Mouse (Mus musculus): ENCODE measurements around the gene Gm29797. TPM values are rescaled to one million over a fixed set of nuclear protein-coding genes. Genes with fewer than 3 reads are reported as not detected.

Gene Gm29797
- total RNA-seq (2023) = not detected in 4 replicates

DNA sequence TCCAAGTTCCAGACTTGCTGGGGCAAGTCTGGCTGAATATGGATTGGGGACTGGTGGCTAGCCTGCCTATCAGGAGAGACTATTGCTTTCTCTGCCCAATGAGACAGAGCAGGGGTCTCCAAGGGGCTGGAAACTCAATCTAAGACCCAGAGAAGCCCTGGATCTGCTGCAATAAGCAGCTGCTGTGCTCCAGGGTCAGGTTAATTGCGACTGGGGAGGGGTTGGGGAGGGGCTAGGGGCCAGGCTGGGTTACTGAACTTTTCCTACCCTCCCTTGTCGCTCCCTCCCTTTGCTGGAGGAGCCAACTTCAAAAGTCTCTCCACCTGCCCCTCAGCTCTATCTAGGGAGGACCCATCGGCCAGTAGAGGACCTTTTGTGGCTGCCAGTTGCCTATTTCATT, at the start of gene Gm29797:
TSS of gene Gm29797 (plus strand) at position 301 of the 400 bp plus-strand sequence.

DNA sequence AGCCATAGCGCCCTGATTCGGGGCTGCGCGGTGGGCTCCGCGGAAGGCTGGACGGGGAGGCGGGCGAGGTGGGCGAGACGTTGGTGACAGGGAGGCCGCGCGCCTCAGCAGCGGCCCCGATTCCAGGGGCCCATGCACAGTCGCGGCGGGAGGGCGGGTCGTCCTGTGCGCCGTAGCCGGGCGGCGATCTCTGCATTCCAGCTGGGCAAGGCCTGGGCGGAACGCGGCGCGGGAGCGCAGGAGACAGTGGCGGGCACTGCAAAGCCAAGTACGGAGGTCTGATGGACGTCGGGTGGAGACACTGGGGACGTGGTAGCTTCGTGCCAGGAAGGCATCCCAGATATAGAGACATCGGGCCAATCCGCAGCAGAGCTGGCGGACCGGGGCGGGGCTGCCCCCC, 14.5 kb downstream of the Gm29797 start, which contains the start of gene Sox18:
TSS of gene Sox18 (minus strand) at position 315 of the 400 bp plus-strand sequence.

DNA sequence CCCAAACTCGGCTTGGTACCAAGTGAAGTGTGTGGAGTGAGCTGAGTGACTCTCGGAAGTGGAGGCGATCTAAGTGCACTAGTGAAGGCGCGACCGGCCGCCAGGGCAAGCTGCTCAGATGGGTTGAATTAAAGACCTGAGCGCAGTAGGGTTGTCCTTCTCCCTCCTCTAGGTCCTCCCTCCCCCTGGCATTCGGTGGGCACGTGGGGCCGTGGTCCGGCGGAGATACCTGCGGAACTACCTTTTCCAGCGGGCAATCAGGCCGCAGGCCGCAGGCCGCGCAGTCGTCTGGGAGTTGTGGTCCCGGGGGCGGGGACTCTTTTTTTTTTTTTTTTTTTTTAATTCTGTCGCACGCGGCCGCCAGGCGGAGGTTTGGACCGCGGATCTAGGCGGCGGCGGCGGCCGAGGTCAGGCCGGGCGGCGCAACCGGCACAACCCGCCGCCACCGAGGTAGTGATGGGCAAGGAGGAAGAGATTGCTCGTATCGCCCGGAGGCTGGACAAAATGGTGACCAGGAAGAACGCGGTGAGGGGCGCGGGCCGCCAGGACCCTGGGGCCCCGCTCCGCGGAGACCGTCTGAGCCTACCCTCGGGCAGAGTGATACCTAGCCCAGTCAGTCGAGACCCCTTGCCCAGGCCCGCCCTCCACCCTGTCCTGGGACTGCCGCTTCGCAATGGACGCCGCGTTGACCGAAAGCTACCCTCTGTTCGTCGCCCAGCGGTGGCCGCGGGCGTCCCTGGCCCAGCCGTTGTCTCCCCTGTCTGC, 23.3 kb downstream of the Gm29797 start, which contains the start of gene Tcea2:
TSS of gene Tcea2 (plus strand) at position 360 of the 765 bp plus-strand sequence.

DNA sequence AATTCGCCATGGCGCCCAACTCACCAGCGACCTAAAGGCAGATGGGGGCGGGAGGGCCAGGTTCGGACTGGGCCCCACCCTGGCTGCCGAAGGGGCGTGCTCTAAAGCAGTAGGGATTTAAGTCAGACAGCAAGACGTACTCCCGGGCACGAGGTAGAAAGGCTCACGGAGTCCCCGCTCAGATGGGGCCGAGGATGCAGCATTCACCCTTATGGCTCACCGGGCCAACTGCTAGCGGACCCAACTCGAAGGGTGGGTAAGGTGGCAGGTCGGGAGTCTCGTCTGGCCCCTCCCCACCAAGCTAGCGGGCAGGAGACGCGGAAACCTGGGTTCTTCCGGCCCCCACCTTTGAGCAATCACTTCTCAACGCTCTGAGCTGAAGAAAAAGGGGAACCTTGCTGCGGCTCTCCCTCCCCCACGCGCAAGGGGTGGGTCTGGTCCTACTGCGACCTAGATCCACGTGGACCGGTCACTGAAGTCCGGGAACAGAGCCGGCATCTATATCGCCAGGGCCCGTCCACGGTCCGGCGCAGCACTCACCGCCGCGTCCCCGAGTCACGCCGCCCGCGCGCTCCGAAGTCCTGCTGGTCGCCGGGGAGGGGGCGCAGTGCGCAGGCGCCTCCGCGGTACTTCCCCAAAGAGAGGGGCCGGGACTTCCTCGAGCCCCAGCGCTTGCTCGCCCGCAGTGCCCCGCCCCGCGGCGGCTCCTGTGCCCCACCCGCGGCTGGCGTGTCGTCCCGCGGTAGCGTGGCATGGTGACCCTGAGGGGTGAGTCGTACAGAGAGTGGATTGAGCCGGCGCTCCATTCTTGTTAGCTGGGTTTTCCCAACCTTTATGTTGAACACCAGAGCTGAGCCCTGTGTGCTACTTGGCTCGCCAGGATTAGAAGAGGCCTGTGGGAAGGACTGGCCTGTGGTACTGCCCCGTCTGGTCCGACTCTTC, 36.8 kb downstream of the Gm29797 start, which contains the start of gene Rgs19:
TSS of gene Rgs19 (minus strand) at position 639 of the 942 bp plus-strand sequence.

DNA sequence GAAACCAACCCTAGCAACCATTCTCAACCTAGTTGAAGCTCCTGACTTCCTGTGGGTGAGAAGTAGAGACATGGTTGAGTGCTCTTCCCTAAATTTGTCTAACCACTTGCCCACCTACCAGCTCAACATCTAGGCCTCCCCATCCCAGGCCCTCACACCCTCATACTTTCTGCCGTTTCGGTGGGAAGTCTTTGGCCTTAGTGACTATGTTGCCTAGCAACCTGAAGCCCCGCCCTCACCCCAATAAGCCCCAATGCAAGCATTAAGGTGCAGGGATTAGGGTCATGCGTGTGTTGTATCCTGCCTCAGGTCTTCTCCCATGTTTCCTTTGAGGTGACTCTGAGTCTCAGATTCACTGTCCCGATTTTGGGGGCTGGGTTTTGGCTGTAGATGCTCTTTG, 41.4 kb downstream of the Gm29797 start, which contains the start of gene Lkaaear1:
TSS of gene Lkaaear1 (minus strand) at position 202 of the 400 bp plus-strand sequence.

Other genes with a start within 250 kb of the Gm29797 start
- gene Zbtb46, start 197.6 kb upstream of the Gm29797 start, total RNA-seq (2023) = 0.78 to 2.7 TPM (median 0.97 TPM) in 4 replicates
- 0.54 TPM in 1 of 4 replicates, not detected in the others for gene Abhd16b, start 163.8 kb upstream of the Gm29797 start, total RNA-seq (2023)
- gene Tpd52l2, start 159.9 kb upstream of the Gm29797 start, total RNA-seq (2023) = 76.1 to 88.7 TPM (median 83.7 TPM) in 4 replicates
- gene Dnajc5, start 136.5 kb upstream of the Gm29797 start, total RNA-seq (2023) = 114 to 126 TPM (median 121 TPM) in 4 replicates
- gene Uckl1, start 72.1 kb upstream of the Gm29797 start, total RNA-seq (2023) = 154 to 176 TPM (median 155 TPM) in 4 replicates
- 57.2 to 63.1 TPM (median 59.7 TPM) in 4 replicates for gene Prpf6, start 65.2 kb upstream of the Gm29797 start, total RNA-seq (2023)
- 43.7 to 53.6 TPM (median 48.1 TPM) in 4 replicates for gene Zfp512b, start 64.2 kb upstream of the Gm29797 start, total RNA-seq (2023)
- 11.7 to 13.1 TPM (median 13.0 TPM) in 4 replicates for gene Samd10, start 57.8 kb upstream of the Gm29797 start, total RNA-seq (2023)
- gene Sox18, start 14.6 kb downstream of the Gm29797 start, total RNA-seq (2023) = not detected in 4 replicates
- 23.0 to 25.8 TPM (median 23.3 TPM) in 4 replicates for gene Tcea2, start 23.3 kb downstream of the Gm29797 start, total RNA-seq (2023)
- 147 to 159 TPM (median 155 TPM) in 4 replicates for gene Rgs19, start 36.9 kb downstream of the Gm29797 start, total RNA-seq (2023)
- gene Lkaaear1, start 41.4 kb downstream of the Gm29797 start, total RNA-seq (2023) = not detected in 4 replicates
- gene Oprl1, start 58.0 kb downstream of the Gm29797 start, total RNA-seq (2023) = 0.42 to 1.0 TPM (median 0.80 TPM) in 4 replicates
- not detected in 4 replicates for gene Myt1, start 106.3 kb downstream of the Gm29797 start, total RNA-seq (2023)
- gene Pcmtd2, start 180.8 kb downstream of the Gm29797 start, total RNA-seq (2023) = 40.4 to 49.8 TPM (median 44.9 TPM) in 4 replicates
- 9.0 to 16.8 TPM (median 10.7 TPM) in 4 replicates for gene Polr3k, start 207.3 kb downstream of the Gm29797 start, total RNA-seq (2023)